Mouse (Mus musculus) lung, postnatal 25 days (tissue): ENCODE measurements at regions not wholly inside any gene's neighbourhood (a gene's known extent, or its start where the extent isn't known, plus 50 kb on each side); places are given as distances from the start of the nearest gene placed in this dataset.
"Not testable (repeated sequence)": the region's sequence is repeated elsewhere in the genome, so short reads cannot be mapped to it uniquely, and the experiment has no call there.

Experiments used
- DNase-seq: peaks from one replicate; pipeline ENCODE4 v3.0.0; 2022; ENCODE audit warnings: low spot score

DNA sequence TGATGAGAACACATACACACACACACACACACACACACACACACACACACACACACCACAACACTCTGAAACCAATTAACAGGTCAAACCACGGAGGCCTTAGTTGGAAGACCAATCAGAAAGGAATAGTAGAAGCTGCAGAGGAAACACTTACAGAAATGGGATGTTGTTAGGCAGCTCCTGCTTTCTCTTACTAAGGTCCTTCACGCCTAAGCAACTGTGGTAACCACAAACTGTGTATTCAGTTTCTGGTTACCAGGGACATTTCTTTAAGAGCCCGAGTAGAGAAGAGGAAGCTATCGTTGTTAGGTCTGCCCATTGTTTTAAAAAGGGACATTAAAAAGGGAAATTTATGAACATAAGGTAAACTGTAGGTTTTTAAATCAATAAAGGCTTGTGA lies 70.1 kb upstream of the Olfr1507 start:
- no peak for DNase-seq

DNA sequence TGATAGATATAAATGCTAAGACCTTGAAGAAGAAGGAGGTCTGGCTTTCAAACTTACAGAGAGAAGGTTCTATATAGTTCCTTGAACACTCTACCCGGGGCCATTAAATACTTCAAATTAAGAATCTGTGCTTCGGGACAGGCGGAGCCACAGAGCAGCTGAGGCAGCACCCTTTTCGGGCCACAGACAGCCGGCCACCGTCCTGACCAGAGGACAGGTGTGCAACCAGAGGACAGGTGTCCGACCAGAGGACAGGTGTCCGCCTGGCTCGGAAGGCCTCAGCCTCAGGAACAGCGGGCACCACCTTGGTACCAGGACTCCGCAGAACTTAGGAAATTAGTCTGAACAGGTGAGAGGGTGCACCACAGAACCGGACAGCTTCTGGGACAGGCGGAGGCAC lies 60.8 kb upstream of the Olfr1507 start:
- not testable (repeated sequence) for DNase-seq

DNA sequence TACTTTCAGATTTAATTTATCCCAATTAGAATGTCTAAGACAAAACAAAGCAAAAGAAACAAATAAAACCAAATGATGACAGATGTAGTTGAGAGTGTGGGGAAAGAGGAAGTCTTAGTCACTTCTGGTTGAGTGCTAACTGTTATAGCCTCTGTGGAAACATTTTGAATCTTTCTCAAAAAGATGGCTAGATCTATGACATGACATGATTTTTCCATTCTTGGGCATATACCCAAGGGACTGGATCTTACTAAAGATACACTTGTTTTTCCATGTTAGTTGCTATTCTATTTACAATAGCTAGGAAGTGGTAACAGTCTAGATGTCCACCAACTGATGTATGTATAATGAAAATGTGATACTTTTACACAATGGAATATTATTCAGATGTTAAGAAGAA lies 57.9 kb upstream of the Olfr1507 start:
- DNase-seq = no peak

DNA sequence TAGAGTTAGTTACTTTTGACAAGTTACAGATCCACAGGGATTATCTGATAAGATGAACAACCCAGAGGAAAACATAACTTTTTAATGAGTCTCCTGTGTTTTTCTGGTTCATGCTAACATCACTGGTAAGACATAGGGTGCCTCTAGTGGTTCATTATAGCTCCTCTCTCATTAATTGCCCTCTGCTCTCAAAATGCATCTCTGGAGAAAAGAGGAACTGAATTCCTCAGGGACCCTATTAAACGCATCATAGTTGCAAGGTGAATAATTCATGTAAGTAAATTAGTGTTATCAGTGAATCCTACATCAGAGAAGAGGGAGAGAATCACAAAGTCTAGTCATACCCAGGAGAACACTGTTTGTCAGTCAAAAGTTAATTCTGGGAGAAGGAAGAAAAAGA lies 52.4 kb upstream of the Olfr1507 start:
- DNase-seq = no peak
